Mouse (Mus musculus) C2C12 (cell line): Measurements from ENCODE around the gene Gm3043. TPM values are rescaled to one million over a fixed set of nuclear protein-coding genes. Genes with fewer than 3 reads are reported as not detected.
"Not testable (repeated sequence)": the region's sequence is repeated elsewhere in the genome, so short reads cannot be mapped to it uniquely, and the experiment has no call there.

ENCODE experiments used
- H3K27me3 ChIP-seq: one replicate; pipeline ENCODE4 v1.6.1; 2011; ENCODE audit not compliant: control insufficient read depth, insufficient read depth, insufficient read length
- H3K36me3 ChIP-seq: one replicate; pipeline ENCODE4 v1.6.1; 2011; ENCODE audit not compliant: control insufficient read depth, insufficient read depth
- H3K4me3 ChIP-seq: one replicate; pipeline ENCODE4 v1.5.1; 2011; ENCODE audit warnings: mild to moderate bottlenecking, control low read depth; ENCODE audit not compliant: poor library complexity, insufficient read depth, severe bottlenecking
- H3K79me2 ChIP-seq: one replicate; pipeline ENCODE4 v1.6.1; 2011; ENCODE audit not compliant: control insufficient read depth, insufficient read depth
- H3K79me3 ChIP-seq: one replicate; pipeline ENCODE4 v1.6.1; 2011; ENCODE audit warnings: low read depth, control low read depth
- H3ac ChIP-seq: one replicate; pipeline ENCODE3; 2011; ENCODE audit warnings: low read depth; ENCODE audit not compliant: control insufficient read depth, insufficient read length
- long read RNA-seq, 2 experiments: library from polyadenylated mRNA; unstranded; transcript quantifications; one replicate each; pipeline ENCODE4 v2.0.0; 2019 to 2020
- polyA plus RNA-seq: library from polyadenylated mRNA; unstranded; fragments of >200 nt; fragmentation: generic; extraction: Trizol; gene quantifications from one replicate; pipeline ENCODE4 v1.2.1, GENCODE M21; 2012; ENCODE audit warnings: missing spikeins

The Gm3043 gene
- polyA plus RNA-seq, result not detected
- long read RNA-seq, experiment 1, result 0 reads
- long read RNA-seq, experiment 2, result 0 reads

DNA sequence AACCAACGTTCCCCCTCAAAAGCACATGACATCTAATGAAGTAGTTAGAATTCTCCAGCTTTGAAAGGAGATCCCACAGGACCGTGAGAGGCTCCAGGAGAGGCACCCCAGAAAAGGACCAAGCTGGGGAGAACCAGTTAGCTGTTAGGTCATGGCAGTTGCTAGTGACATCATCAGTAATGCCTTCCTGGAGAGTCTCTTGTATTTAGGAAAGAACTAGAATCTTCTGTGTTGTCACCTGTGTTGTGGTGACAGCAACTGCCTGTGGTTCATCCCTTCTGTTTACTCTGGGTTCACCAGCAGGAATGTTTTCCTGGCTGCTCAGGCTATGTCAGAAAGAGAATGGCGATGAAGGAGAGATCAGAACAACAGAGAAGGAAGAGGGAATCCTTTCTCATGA, at the start of gene Gm3043:
Gene Gm3043, plus strand, starts transcription at position 301 of the 400 bp plus-strand sequence.
- not testable (repeated sequence) for H3K79me2 ChIP-seq, H3K27me3 ChIP-seq, H3K36me3 ChIP-seq, H3K4me3 ChIP-seq, H3K79me3 ChIP-seq, H3ac ChIP-seq

DNA sequence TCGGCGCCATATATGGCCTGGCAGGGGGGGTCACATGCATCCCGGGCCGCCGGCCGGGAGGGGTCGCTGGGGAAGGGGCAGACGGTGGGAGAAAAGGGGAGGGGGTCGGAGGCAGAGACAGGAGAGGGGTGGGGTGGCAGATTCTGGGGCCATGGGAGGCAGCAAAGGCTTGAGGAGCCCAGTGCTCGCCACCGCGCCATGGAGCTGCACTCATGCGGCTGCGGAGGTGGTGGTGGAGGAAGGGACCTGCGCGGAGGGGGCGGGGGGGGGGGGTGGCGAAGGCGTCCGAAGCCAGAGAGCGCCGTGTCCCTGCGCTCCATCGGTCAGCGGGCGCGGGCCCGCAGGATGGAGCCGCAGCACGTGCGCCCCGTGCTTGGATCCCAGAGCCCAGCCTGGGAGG, 36.9 kb upstream of the Gm3043 start, which contains the start of gene Gm3020:
Gene Gm3020, plus strand, starts transcription at position 301 of the 400 bp plus-strand sequence.
- not testable (repeated sequence) for H3K36me3 ChIP-seq, H3K79me2 ChIP-seq, H3K27me3 ChIP-seq, H3K4me3 ChIP-seq, H3K79me3 ChIP-seq, H3ac ChIP-seq

Other genes with a start within 250 kb of the Gm3043 start
- gene Gm10408, start 239.4 kb upstream of the Gm3043 start, polyA plus RNA-seq, result not detected
- gene Gm3012, start 54.3 kb upstream of the Gm3043 start, polyA plus RNA-seq, result not detected
- 0.01 TPM for gene Gm3020, start 36.8 kb upstream of the Gm3043 start, polyA plus RNA-seq
- not detected for gene Gm3002, start 121.3 kb downstream of the Gm3043 start, polyA plus RNA-seq
- not detected for gene Gm3033, start 157.5 kb downstream of the Gm3043 start, polyA plus RNA-seq
- 0.07 TPM for gene Gm2916, start 195.4 kb downstream of the Gm3043 start, polyA plus RNA-seq
- not detected for gene Gm3029, start 243.0 kb downstream of the Gm3043 start, polyA plus RNA-seq